Mouse (Mus musculus) embryonic facial prominence, embryonic 10.5 days (tissue): ENCODE measurements around the gene Atp8a1. TPM values are rescaled to one million over a fixed set of nuclear protein-coding genes. Genes with fewer than 3 reads are reported as not detected.

Source experiments
- DNase-seq: peaks from one replicate; pipeline ENCODE4 v3.0.0-alpha.2; 2017; ENCODE audit warnings: low spot score
- H3K27ac ChIP-seq: fragments of 300-500 bp; sonication (generic); replicated peaks from 2 replicates; pipeline ENCODE4 v1.5.1; 2016; ENCODE audit warnings: mild to moderate bottlenecking
- H3K27me3 ChIP-seq: fragments of 300-500 bp; sonication (generic); replicated peaks from 2 replicates; pipeline ENCODE4 v1.6.1; 2016; ENCODE audit warnings: low read depth, mild to moderate bottlenecking; ENCODE audit not compliant: poor library complexity, severe bottlenecking
- H3K36me3 ChIP-seq: fragments of 300-500 bp; sonication (generic); replicated peaks from 2 replicates; pipeline ENCODE4 v1.6.1; 2016; ENCODE audit warnings: mild to moderate bottlenecking, moderate library complexity
- H3K4me1 ChIP-seq: fragments of 300-500 bp; sonication (generic); 2 replicates; pipeline ENCODE4 v1.6.1; 2016
- H3K4me3 ChIP-seq: fragments of 300-500 bp; sonication (generic); 2 replicates; pipeline ENCODE4 v1.5.1; 2016; ENCODE audit warnings: mild to moderate bottlenecking, moderate library complexity
- H3K9me3 ChIP-seq: fragments of 300-500 bp; sonication (generic); 2 replicates; pipeline ENCODE4 v1.6.1; 2016; ENCODE audit warnings: mild to moderate bottlenecking
- WGBS: fragments of 180-500 bp; shearing (Covaris S2); methylation state at CpG from one replicate; pipeline ENCODE4 v1.1.7; 2016; 5-methylcytosine and 5-hydroxymethylcytosine counted together
- polyA plus RNA-seq: library from polyadenylated mRNA; unstranded; fragments of >200 nt; fragmentation: Nextera tagmentation; extraction: Ambion mirVana; gene quantifications from 2 replicates; pipeline ENCODE4 v1.2.1, GENCODE M21; 2016

Atp8a1 gene
- polyA plus RNA-seq, 1 experiment from 2014 or later = 9.7 TPM

- Histone ChIP-seq H3K9me3 (no peaks in the 10 kb centered on the region), H3K4me1 (peaks cover 25% of the 10 kb centered on the region), H3K27me3 (peaks cover 18% of the 10 kb centered on the region), H3K4me3 (no peak overlapping the region), H3K27ac (no peak overlapping the region), H3K36me3 (no peaks in the 10 kb centered on the region)
- WGBS = 90% methylated on average over 5 of the region's 5 CpGs
- DNase-seq = no peak
Measured at GRCm38 (mm10) chr5:67650021-67650420, 197.2 kb downstream of the Atp8a1 start.

- Histone ChIP-seq H3K4me3 (no peak overlapping the region), H3K27ac (no peak overlapping the region), H3K9me3 (no peaks in the 10 kb centered on the region), H3K4me1 (peaks cover 20% of the 10 kb centered on the region), H3K27me3 (peaks cover 10% of the 10 kb centered on the region; the same call in 1 of the 2 replicates), H3K36me3 (no peaks in the 10 kb centered on the region)
- 93% methylated on average over 4 of the region's 4 CpGs for WGBS
- no peak for DNase-seq
Measured at GRCm38 (mm10) chr5:67649156-67649555, 198.1 kb downstream of the Atp8a1 start.

DNA sequence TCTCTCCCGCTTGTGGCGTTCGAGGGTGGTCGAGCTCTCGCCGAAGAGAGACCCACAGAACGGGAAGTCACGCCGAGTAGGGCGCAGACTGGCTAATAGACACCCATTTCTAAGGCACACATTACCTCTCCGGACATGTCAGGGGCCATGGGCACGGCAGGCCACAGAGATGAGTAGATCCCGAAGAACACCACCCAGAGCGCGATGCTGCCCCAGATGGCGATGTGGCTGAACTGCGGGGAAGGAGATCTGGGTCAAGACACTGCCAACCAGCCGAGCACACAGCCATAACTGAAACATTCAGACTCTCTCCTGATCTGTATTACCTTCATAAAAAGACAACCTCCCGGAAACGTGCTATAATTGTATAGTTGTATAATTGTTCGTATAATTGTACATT is 199.7 kb downstream of the Atp8a1 start:
- Histone ChIP-seq H3K4me1 (peaks cover 20% of the 10 kb centered on the region), H3K27ac (no peak overlapping the region), H3K4me3 (no peak overlapping the region), H3K36me3 (no peaks in the 10 kb centered on the region), H3K27me3 (peaks cover 11% of the 10 kb centered on the region; the same call in 1 of the 2 replicates), H3K9me3 (no peaks in the 10 kb centered on the region)
- WGBS = 79% methylated on average over 21 of the region's 21 CpGs
- peak; percentile 41 for DNase-seq

DNA sequence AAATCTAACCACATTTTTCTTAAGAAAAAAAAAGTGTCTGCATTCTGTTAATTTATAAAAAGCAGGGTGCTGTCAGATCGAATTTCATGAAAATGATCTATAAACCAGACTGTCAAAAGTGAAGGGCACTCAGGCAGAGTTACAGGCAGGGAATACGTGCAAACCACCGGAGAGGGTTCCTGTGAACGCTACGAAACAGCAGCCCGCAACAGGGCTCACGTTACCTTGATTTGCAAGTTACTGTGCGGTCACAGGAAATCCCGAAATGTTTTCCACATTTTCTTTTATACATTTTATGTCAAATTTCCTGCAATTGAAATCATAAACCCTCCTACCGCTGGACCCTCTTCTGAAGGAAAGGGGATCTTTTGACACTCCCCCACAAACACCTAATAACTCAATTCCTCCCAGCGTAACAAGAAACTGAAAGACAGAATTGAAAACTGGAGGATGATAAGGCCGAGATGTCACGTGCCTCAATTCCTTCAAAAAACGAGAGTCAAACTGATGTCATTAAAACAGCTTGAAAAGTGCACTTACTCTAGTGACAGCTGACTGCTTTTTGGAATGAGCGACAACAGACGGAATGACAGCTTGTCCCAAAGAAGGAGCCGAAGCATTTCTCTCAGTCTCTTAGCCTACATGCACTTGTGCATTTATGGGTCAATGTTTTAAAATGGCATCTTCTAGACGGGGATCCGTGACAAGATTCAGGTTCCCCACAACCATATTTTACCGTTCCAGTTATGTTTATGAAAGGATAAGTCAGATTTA is 200.3 kb downstream of the Atp8a1 start:
- Histone ChIP-seq H3K36me3 (no peaks in the 10 kb centered on the region), H3K27me3 (peaks cover 11% of the 10 kb centered on the region; the same call in 1 of the 2 replicates), H3K27ac (no peak overlapping the region), H3K4me1 (peaks cover 24% of the 10 kb centered on the region), H3K9me3 (no peaks in the 10 kb centered on the region), H3K4me3 (no peak overlapping the region)
- 68% methylated on average over 20 of the region's 20 CpGs for WGBS
- no peak for DNase-seq

DNA sequence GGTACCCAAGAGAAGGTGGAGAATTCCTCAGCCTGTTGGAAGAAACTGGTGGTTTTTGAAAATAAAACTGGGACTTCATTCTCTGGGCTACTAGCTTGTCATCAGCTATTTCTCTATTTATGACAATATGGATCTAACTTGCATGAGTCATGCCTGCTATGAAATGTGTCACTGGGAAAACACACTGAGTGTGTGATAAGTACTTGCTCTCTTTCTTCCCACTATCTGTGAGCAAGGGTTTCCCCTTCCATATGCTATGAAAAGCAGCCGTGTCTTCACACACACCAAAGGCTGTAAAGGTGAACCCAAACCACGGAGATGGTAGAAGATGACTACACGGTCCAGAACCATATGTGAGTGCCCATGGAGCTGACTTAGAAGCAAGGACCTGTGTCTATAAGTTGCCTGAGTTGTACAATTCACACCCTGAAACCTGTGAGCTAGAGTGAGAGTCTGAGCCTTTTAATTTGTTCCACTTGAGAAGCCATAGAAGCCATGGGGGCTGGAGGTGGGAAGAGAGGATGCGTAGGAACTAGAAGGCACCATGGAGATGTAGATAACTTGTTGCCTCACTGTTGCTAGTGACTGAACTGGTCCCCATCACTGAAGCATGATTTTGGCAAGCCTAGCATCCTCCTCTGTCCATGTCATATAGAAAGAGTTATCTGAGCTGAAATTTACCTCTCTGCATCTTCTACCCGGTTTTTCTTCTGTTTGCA is 203.5 kb downstream of the Atp8a1 start:
- Histone ChIP-seq H3K27ac (no peak overlapping the region), H3K27me3 (peaks cover 11% of the 10 kb centered on the region; the same call in 1 of the 2 replicates), H3K36me3 (no peaks in the 10 kb centered on the region), H3K4me1 (peaks cover 48% of the 10 kb centered on the region), H3K9me3 (no peaks in the 10 kb centered on the region), H3K4me3 (no peak overlapping the region)
- WGBS = 93% methylated on average over 5 of the region's 5 CpGs
- DNase-seq = no peak

DNA sequence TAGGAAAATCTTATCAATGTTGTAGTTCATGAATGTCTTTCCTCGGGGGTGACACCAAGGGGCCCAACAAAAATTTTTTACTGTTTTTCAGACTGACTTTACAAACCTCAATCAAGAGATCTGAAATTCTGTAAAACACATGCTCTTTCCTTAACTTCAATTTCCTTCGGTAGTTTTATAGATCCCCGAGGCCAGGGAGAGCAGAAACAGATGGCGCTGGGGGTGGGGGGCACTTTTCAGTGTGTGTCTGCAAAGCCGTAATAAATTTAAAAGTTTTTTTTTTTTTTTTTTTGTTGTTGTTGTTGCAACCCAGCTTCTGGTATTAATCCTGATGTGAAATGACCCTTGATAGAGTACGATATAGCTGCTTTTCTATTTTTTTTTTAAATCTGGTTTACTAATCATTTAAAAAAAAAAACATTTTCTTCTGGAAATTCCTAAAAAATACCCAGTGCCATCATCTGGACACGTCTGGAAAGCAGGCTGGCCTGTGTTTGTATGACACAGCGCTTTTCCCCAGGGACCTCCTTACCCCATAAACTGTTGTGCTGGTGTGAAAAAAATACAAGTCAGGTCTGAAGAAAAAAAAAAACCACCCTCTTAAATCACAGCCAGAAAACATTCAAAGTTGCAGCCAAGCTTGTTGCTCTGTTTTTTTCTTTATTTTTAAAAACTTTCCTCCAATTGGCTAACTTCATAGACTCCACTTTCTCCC is 205.7 kb downstream of the Atp8a1 start:
- DNase-seq = no peak
- no peaks in the 10 kb centered on the region for H3K9me3 ChIP-seq
- H3K27ac ChIP-seq = no peak overlapping the region
- no peak overlapping the region for H3K4me3 ChIP-seq
- H3K4me1 ChIP-seq = peaks cover 38% of the 10 kb centered on the region
- H3K27me3 ChIP-seq = peaks cover 6% of the 10 kb centered on the region; the same call in 1 of the 2 replicates
- WGBS = 54% methylated on average over 8 of the region's 8 CpGs
- no peaks in the 10 kb centered on the region for H3K36me3 ChIP-seq

DNA sequence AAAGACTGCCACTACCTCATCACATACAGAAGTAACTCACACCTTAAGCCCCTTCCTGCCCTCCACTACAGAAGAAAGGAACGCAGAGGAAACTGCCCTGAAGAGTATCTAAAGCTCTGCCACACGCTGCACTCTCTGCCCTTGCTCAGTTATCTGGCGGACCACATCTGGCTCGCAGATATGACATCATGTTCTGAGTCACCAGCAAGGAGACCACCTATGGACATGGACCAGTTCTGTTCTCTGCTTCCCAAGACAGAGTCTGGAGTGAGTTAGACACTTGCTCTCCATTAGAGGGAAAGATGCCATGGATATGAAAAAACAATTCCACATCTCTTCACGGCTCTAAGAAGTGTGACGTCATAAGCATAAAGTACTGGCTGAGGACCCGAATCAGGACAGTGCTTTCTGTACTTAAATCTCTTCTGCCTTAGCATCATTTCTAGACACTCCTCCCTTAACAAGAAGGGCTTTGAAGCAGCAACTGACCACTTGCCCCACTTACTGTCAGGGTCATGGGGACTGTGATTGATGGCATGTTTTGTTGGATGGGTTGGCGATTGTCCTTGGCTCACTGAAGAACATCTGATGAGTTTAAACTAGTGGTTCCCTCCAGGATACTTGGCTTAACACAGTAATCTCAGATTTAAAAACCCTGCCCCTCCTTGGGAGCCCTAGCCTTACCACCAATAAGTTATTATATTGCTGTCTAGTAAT is 206.5 kb downstream of the Atp8a1 start:
- Histone ChIP-seq H3K27me3 (peaks cover 6% of the 10 kb centered on the region; the same call in 1 of the 2 replicates), H3K4me1 (peaks cover 30% of the 10 kb centered on the region)
- DNase-seq = no peak

DNA sequence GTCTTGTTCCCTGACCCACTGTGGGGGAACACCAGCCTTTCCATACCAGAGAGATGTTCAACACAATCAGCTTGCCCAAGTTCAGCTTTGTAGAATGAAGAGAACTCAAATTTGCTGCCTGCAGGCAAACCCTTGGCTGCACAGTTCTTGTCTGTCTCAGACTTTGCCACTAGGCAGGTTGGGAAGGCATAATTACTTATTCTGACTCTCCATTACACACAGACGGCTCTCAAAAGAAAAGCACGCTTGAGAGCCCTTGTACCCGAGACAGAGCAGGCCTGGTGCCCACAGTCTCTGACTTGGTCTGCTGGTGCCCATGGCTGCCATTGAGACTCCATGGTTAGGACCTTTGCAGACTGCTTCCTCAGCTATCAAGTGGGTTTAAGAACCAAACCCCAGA is 212.9 kb downstream of the Atp8a1 start:
- 47% methylated on average over 3 of the region's 3 CpGs for WGBS
- Histone ChIP-seq H3K4me3 (no peak overlapping the region), H3K4me1 (peaks cover 25% of the 10 kb centered on the region), H3K36me3 (no peaks in the 10 kb centered on the region), H3K27me3 (peaks cover 7% of the 10 kb centered on the region), H3K9me3 (no peaks in the 10 kb centered on the region), H3K27ac (peak overlapping the region; percentile 20)
- DNase-seq = no peak

More for the DNA sequence above, 206.5 kb downstream of the Atp8a1 start:
- H3K9me3 ChIP-seq = no peaks in the 10 kb centered on the region
- H3K4me3 ChIP-seq = no peak overlapping the region
- H3K36me3 ChIP-seq = no peaks in the 10 kb centered on the region
- H3K27ac ChIP-seq = 0 out of 2 replicates have a peak overlapping the region, but pooled peaks have one; percentile 25
- 84% methylated on average over 8 of the region's 8 CpGs for WGBS

DNA sequence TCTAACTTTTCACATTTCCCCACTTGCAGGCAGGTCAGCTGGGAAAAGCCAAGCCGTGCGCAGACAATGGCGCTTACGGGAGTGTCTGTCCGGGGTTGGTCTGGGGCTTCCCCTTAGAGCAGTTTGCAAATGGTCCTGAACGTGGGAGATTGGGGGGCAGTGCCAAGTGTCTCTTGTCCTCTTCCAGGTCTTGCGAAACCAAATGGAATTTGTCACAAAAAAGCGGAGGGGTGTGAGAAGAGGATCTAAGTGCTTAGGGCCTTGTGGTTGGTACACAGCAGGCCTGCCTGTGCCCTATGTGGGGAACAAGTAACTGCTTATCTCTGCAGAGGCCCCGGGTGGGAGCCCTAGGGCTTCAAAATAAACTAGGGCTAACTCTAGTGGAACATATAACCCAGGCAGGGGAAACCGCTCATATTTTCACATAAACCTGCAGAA is 213.4 kb downstream of the Atp8a1 start:
- H3K36me3 ChIP-seq = no peaks in the 10 kb centered on the region
- H3K9me3 ChIP-seq = no peaks in the 10 kb centered on the region
- H3K4me1 ChIP-seq = peaks cover 29% of the 10 kb centered on the region
- no peak overlapping the region for H3K4me3 ChIP-seq
- H3K27ac ChIP-seq = peak overlapping the region; percentile 20
- DNase-seq = peak; percentile 50
- WGBS = 8% methylated on average over 10 of the region's 10 CpGs
- peaks cover 7% of the 10 kb centered on the region for H3K27me3 ChIP-seq

- no peak for DNase-seq
- Histone ChIP-seq H3K4me1 (peaks cover 30% of the 10 kb centered on the region), H3K36me3 (no peaks in the 10 kb centered on the region), H3K27me3 (peaks cover 7% of the 10 kb centered on the region), H3K4me3 (no peak overlapping the region), H3K27ac (peak overlapping the region; percentile 20), H3K9me3 (no peaks in the 10 kb centered on the region)
- 10% methylated on average over 7 of the region's 7 CpGs for WGBS
Measured at GRCm38 (mm10) chr5:67633138-67633782, 214.0 kb downstream of the Atp8a1 start.

GRCm38 (mm10) chr5:67631261-67631660 is 216.0 kb downstream of the Atp8a1 start:
- Histone ChIP-seq H3K9me3 (no peaks in the 10 kb centered on the region), H3K36me3 (no peaks in the 10 kb centered on the region), H3K4me3 (no peak overlapping the region), H3K27ac (no peak overlapping the region), H3K27me3 (peaks cover 7% of the 10 kb centered on the region), H3K4me1 (peaks cover 30% of the 10 kb centered on the region)
- DNase-seq = no peak
- WGBS = 94% methylated on average over 12 of the region's 12 CpGs
